8 mouse cellular contexts compared by ENCODE assay signal in the genomic region with DNA sequence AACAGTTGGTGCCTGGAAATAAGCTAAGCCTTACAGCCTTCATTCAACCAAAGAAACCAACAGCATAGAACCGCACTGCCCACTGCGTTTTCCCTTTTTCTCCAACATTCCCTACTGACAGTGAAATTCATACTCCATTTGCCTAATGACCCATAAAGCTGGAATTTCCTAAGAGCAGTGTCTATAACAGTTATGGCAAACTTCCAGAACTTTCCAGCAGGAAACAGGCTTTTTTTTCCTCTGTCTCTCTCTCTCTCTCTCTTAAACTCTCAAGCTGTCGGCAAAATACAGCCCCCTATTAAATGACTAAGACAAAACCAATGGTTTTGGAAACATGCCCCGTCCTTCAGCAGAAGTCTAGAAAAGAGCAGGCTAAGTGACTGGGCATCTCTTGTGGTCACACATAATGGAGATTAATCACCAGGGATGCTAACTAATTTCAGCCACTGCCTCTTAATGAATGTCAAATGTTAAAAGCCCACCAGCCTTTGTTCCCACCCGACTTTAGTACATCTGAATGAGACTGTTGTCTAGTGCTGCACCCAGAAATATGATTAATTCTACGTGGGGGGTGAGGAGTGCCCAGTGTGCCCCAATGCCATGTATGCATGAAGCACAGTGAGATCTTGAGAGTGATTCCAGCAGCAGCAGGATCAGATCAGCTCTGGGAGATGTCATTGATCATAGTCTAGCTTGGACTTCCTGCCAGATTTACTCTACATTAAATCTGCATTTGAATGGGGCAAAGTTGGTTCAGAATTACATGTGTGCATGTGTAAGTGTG.
DNase-seq lines count a peak whose midpoint lies in the region; ATAC-seq and TF ChIP-seq lines count a peak whose summit lies in the region.
"Had no signal": no experiment of that assay in that cellular context is flagged by ENCODE, and none has a peak within 500 bp of the region (broad histone marks: within the 10 kb centered on the region; RNA-seq: fewer than 3 reads in every experiment).

No protein-coding gene starts in this region.

- TF ChIP-seq CTCF in lung, adult 2 months (IDR thresholded peaks at IDR 0.05; ENCODE audit: insufficient read depth, low read length), result no peak

- peaks cover 66% of the 10 kb centered on the region for H3K4me1 ChIP-seq in lung, embryonic 15.5 days
- H3K4me1 ChIP-seq in lung, adult 2 months (ENCODE audit: control insufficient read depth, insufficient read depth, low read length), result peaks cover 2% of the 10 kb centered on the region; the same call in 1 of the 2 replicates
- peaks cover 61% of the 10 kb centered on the region for H3K4me1 ChIP-seq in embryonic facial prominence, embryonic 13.5 days
- H3K4me1 ChIP-seq in hindbrain, embryonic 14.5 days (replicated peaks; ENCODE audit: control insufficient read depth, insufficient read depth, low read length), result peaks cover 13% of the 10 kb centered on the region

- TF ChIP-seq POLR2A in lung, adult 2 months (IDR thresholded peaks at IDR 0.05; ENCODE audit: borderline replicate concordance, extremely low read depth, low read depth, low read length), result no peak
- TF ChIP-seq POLR2A in myocyte (IDR thresholded peaks at IDR 0.05; ENCODE audit: insufficient read length, low read depth), result no peak

- H3K27ac ChIP-seq in lung, embryonic 15.5 days, result peak overlapping the region; percentile 81
- peak overlapping the region; percentile 48 for H3K27ac ChIP-seq in embryonic facial prominence, embryonic 13.5 days
- 0 out of 2 replicates have a peak overlapping the region, but pooled peaks have one; percentile 7 for H3K27ac ChIP-seq in hindbrain, embryonic 14.5 days

- H3K36me3 ChIP-seq in lung, embryonic 15.5 days, result no peaks in the 10 kb centered on the region
- no peaks in the 10 kb centered on the region for H3K36me3 ChIP-seq in embryonic facial prominence, embryonic 13.5 days
- no peaks in the 10 kb centered on the region for H3K36me3 ChIP-seq in hindbrain, embryonic 14.5 days (replicated peaks; ENCODE audit: control insufficient read depth, insufficient read depth)
- no peaks in the 10 kb centered on the region for H3K36me3 ChIP-seq in myocyte (ENCODE audit: control insufficient read depth, insufficient read depth)

- H3K9me3 ChIP-seq in lung, embryonic 15.5 days, result no peaks in the 10 kb centered on the region
- no peaks in the 10 kb centered on the region for H3K9me3 ChIP-seq in embryonic facial prominence, embryonic 13.5 days
- H3K9me3 ChIP-seq in hindbrain, embryonic 14.5 days (ENCODE audit: control insufficient read depth, low read length), result no peaks in the 10 kb centered on the region

- H3K4me3 ChIP-seq in lung, embryonic 15.5 days, result no peak overlapping the region
- no peak overlapping the region for H3K4me3 ChIP-seq in lung, adult 2 months (replicated peaks; ENCODE audit: extremely low read depth, low read depth, low read length)
- no peak overlapping the region for H3K4me3 ChIP-seq in embryonic facial prominence, embryonic 13.5 days
- no peak overlapping the region for H3K4me3 ChIP-seq in hindbrain, embryonic 14.5 days (replicated peaks; ENCODE audit: low read length)
- no peak overlapping the region for H3K4me3 ChIP-seq in myocyte

- 37% methylated on average over 6 of the region's 6 CpGs for WGBS in lung, embryonic 15.5 days
- 47% methylated on average over 6 of the region's 6 CpGs for WGBS in lung, adult 2 months
- 29% methylated on average over 6 of the region's 6 CpGs for WGBS in embryonic facial prominence, embryonic 13.5 days
- WGBS in hindbrain, embryonic 14.5 days, result 32% methylated on average over 6 of the region's 6 CpGs

- H3ac ChIP-seq in myocyte (ENCODE audit: control insufficient read depth, insufficient read length), result no peak overlapping the region

- DNase-seq in lung, adult 2 months, result no peak
- DNase-seq in hindbrain, embryonic 14.5 days (ENCODE audit: low spot score), result peak; percentile 53
- DNase-seq in embryo, embryonic 11 days, result no peak
- DNase-seq: cerebellum, postnatal 36 days had no signal

- no peak overlapping the region for H3K9ac ChIP-seq in lung, embryonic 15.5 days
- H3K9ac ChIP-seq in embryonic facial prominence, embryonic 13.5 days, result no peak overlapping the region
- no peak overlapping the region for H3K9ac ChIP-seq in hindbrain, embryonic 14.5 days

- no peaks in the 10 kb centered on the region for H3K79me2 ChIP-seq in myocyte (ENCODE audit: control insufficient read depth, insufficient read depth)

- no peak overlapping the region for H3K4me2 ChIP-seq in lung, embryonic 15.5 days
- H3K4me2 ChIP-seq in embryonic facial prominence, embryonic 13.5 days, result no peak overlapping the region
- H3K4me2 ChIP-seq in hindbrain, embryonic 14.5 days (replicated peaks), result no peak overlapping the region
- peak overlapping the region; percentile 28 for H3K4me2 ChIP-seq in myocyte (ENCODE audit: low read depth)

- peak; percentile 21; the same call in 1 of the 2 replicates for ATAC-seq in lung, embryonic 15.5 days (ENCODE audit: borderline replicate concordance, extremely low read depth, low FRiP score, low TSS enrichment)
- no peak for ATAC-seq in embryonic facial prominence, embryonic 13.5 days (ENCODE audit: insufficient number of reproducible peaks, insufficient read depth, low FRiP score, low TSS enrichment, low read depth)
- ATAC-seq in hindbrain, embryonic 14.5 days (ENCODE audit: low FRiP score), result peak; percentile 80
- no peak for ATAC-seq in activated CD4-positive, CD25-positive, alpha-beta regulatory T cell, adult 4 months

- no peaks in the 10 kb centered on the region for H3K27me3 ChIP-seq in lung, embryonic 15.5 days
- H3K27me3 ChIP-seq in embryonic facial prominence, embryonic 13.5 days, result no peaks in the 10 kb centered on the region
- H3K27me3 ChIP-seq in hindbrain, embryonic 14.5 days (ENCODE audit: control insufficient read depth, insufficient read depth, low read length), result no peaks in the 10 kb centered on the region
- no peaks in the 10 kb centered on the region for H3K27me3 ChIP-seq in myocyte (ENCODE audit: control insufficient read depth, insufficient read depth, insufficient read length)

TF ChIP-seq in myocyte, 11 proteins besides CTCF, POLR2A, EP300 and RAD21:
- TF ChIP-seq TCF12 (IDR thresholded peaks at IDR 0.05; ENCODE audit: insufficient read depth, poor library complexity, severe bottlenecking) (no peak), CEBPB (IDR thresholded peaks at IDR 0.05; ENCODE audit: insufficient read depth, poor library complexity, severe bottlenecking) (peak; percentile 43; the same call in 1 of the 2 replicates), MAX (IDR thresholded peaks at IDR 0.05; ENCODE audit: low read depth) (no peak)

Comparison
In these comparisons a context has a peak if more than half of its experiments do, and no peak if none do; other contexts are left out.
1. ATAC-seq: peak in lung, embryonic 15.5 days (single experiment) and hindbrain, embryonic 14.5 days (single experiment); none in embryonic facial prominence, embryonic 13.5 days (single experiment) and activated CD4-positive, CD25-positive, alpha-beta regulatory T cell, adult 4 months (single experiment).
2. H3K27ac ChIP-seq: peak in every context shown above with its lines; median percentile 81 in lung, embryonic 15.5 days; 48 in embryonic facial prominence, embryonic 13.5 days; 7 in hindbrain, embryonic 14.5 days.